Mouse (Mus musculus): ENCODE results near the gene Htr2b.

Gene Htr2b

GRCm38 (mm10) chr1:86111779-86112178 is at the start of gene Htr2b:
TSS of gene Htr2b (minus strand) at chr1:86111970.
- peak; percentile 15 to 18 for DNase-seq

DNA sequence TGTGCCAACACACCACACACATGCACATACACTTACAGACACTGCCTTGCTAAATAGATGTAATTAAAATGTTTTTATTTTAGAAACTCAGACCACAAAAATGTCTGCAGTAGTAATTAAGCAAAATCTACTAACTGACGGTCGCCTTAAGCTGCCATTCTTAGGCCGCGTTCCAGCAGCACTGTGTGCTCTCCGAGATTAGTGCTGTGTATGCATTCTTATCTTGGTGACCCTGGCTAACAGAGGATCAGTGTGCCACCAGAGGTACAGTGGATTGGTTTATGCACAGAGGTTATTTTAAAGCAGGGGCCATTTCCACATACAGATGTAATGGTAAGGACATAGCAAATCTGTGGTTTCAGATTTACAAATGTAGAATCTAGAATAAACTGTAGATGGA is 49.3 kb upstream of the Htr2b start:
- no peak for DNase-seq

DNA sequence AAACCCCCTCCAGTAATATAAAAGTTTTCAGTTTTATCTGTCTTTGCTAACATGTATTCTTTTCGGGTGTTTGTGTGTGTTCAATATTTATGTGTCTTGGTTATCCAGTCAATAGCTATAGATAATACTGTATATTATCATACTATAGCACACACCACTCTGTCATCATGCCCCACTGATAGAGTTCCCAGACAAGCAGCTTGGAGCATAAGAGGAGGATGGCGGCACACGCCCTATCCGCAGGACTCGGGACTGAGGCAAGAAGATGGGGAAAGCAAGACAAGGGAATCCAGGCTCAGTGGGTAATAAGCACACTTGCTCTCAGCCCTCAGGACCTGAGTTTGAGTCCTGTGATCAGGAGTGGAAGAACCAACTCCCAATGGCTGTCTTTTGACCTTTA is 48.7 kb upstream of the Htr2b start:
- DNase-seq: no peak

- DNase-seq: no peak
Measured at GRCm38 (mm10) chr1:86160059-86160458, 48.3 kb upstream of the Htr2b start.

- no peak for DNase-seq
Measured at GRCm38 (mm10) chr1:86156595-86156994, 44.8 kb upstream of the Htr2b start.

- no peak for DNase-seq
Measured at GRCm38 (mm10) chr1:86156075-86156474, 44.3 kb upstream of the Htr2b start.

DNA sequence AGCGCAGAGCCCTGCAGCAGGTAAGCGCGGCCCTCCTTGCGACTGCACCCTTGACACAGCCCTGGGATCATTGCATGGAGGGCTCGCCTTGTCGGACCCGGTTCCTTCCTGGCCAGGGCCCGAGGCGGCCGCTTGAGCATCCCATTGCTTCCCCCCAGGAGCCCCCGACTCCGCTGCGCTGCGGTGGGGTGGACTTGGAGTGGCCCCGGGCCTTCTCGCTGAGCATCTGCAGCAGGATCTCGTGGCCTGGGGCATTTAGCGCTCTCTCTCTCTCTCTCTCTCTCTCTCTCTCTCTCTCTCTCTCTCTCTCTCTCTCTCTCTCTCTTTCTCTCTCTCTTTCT is 43.0 kb upstream of the Htr2b start:
- no peak for DNase-seq

- peak; percentile 94 to 95 for DNase-seq
Measured at GRCm38 (mm10) chr1:86154133-86154823, 42.5 kb upstream of the Htr2b start, which contains the start of gene Armc9. TSS of gene Armc9 (plus strand) at chr1:86154780.

GRCm38 (mm10) chr1:86152618-86153017 is 40.8 kb upstream of the Htr2b start:
- no peak for DNase-seq

- DNase-seq: no peak
Measured at GRCm38 (mm10) chr1:86151376-86151775, 39.6 kb upstream of the Htr2b start.

GRCm38 (mm10) chr1:86150929-86151328 is 39.2 kb upstream of the Htr2b start:
- DNase-seq: no peak

DNA sequence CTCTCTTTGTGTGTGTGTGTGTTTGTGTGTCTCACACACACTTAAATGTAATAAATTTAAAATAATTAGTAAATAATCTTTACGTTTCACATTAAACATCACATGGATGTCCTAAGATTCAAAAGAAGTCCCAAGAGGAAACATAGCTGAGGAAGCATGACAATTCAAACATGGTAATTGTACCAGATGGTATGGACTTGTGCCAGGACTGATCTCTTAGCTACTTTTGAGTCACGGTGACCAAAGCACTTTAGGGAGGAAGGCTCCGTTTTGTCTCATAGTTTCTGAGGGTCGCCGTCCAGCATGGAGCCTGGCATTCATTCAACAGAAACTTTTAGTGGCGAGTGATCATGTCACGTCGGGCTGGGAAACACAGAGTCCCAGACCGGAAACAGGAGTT is 36.4 kb upstream of the Htr2b start:
- peak; percentile 18 to 26 for DNase-seq

GRCm38 (mm10) chr1:86147557-86147956 is 35.8 kb upstream of the Htr2b start:
- no peak for DNase-seq

DNA sequence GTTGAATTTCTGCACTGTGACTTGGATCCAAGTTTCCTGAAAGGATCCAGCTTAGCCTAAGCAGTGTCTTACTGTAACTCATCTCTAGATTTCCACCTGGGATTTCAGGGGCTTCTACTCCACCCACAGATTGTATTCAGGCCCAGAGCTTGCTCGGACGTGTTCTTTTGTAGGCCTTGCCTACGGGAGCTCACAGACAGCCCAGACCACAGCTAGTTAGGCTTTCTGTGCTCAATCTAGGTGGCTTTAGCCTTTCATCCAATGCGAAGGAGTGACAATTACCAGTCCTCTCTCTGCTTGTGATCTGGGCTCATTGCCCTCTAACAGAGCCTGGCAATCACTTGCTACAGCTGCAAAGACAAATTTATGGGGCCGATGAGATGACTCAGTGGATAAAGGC is 34.5 kb upstream of the Htr2b start:
- DNase-seq: no peak

- DNase-seq: peak; percentile 12 to 14
Measured at GRCm38 (mm10) chr1:86144001-86144944, 32.5 kb upstream of the Htr2b start.

- DNase-seq: no peak
Measured at GRCm38 (mm10) chr1:86143165-86143564, 31.4 kb upstream of the Htr2b start.

DNA sequence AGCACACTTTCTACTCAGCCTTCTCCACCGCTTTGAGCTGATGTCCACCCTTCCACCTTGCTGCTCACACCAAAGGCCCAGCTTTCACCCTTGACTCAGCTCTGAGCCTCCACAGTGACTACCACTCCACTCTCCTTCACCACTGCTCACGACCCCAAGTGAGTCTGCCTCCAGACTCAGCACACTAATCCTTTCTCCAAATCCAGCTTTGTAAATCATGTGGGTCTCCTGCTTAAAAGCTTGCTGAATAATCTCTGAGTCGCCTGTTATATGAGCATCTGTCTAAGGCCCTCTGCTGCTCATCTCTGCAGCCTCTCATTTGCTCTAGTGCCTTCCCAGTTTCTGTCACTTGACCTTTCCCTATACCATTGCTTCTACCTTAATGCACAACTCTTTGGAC is 29.3 kb upstream of the Htr2b start:
- no peak for DNase-seq

DNA sequence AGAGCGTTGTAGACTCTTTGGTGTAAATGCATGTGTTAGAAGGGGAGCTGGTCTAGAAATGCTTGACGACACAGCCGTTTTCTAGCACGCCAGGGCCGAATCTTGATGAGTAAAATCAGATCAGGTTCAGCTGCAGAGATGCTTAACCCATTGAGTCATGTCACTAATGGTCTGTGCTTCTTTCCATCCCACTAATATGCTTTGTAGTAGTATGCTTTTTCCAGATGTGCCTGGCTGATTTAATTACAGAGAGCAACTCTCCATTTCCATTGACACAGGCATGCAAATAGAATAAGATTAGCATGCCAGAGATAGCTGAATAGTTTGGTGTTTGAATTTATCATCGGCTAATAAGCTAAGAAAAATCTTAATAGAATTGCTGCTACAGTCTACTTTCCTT is 23.5 kb upstream of the Htr2b start:
- DNase-seq: no peak

GRCm38 (mm10) chr1:86133337-86133736 is 21.6 kb upstream of the Htr2b start, which contains the start of gene Gm21972:
TSS of gene Gm21972 (plus strand) at chr1:86133637.
- no peak for DNase-seq

GRCm38 (mm10) chr1:86126036-86126435 is 14.3 kb upstream of the Htr2b start:
- no peak for DNase-seq

GRCm38 (mm10) chr1:86119549-86119948 is 7.8 kb upstream of the Htr2b start:
- DNase-seq: no peak

DNA sequence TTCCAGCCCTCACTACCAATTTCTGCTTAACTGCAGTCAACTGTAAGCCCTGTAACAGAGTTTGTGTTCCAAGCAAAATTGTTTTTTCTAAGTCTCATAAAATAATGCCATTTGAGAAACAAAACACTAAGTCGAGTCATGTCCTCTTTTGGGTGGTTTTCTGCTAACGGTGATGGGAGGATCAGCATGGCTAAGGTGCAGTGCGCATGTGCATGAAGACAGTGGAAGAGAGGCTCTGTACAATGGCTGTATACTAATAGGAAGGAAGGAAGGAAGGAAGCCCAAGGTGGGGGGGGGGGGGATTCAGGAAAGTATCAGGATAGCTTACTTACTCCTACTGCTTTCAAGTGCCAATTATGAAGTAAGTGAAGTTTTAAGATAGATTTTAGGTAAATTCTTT is 2.4 kb upstream of the Htr2b start:
- no peak for DNase-seq

DNA sequence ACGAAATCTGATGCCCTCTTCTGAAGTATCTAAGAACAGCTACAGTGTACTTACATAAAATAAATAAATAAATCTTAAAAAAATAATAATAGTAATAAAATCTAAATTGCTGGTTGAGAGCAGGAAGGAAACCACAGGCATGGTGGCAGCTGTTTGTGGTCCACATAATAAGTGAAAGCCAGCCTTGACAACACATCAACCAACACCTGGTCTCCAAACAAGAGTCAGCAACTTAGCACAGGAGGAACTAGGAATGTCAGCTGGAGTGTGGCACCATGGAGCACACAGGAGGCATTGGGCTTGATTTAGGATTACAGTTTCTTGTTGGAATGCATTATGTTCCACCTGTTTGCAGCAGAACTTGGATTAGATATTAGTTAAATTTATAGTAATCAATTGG is 6.7 kb downstream of the Htr2b start:
- DNase-seq: no peak

DNA sequence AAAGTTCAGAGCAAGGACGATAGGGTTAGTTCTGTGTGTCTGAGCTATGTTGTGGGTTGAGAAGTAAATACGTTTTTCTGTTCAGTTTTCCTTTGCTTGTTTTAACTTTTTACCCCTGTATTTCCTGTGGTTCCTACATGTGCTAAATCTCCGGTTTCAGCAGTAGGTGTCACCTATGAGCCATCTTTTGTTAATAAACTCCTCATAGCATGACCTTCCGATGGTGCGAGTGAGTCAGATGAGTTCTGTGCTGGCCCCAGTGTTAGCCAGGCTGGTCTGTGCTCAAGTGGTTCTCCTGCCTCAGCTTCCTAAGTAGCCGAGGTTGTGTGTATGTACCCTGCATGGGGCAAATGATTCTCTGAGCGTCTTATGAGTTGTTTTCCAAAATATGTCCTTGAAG is 17.4 kb downstream of the Htr2b start:
- no peak for DNase-seq

Data from cerebellum, postnatal 14 days (tissue).